Mouse (Mus musculus) liver, adult 2 months (tissue): Measurements from ENCODE around the gene Ntn1.

Experiments
- CTCF ChIP-seq: fragments of 200-500 bp; IDR thresholded peaks from 2 replicates; pipeline ENCODE4 v1.5.1; 2011; ENCODE audit warnings: low read depth, low read length, control low read depth
- POLR2A ChIP-seq: fragments of 200-500 bp; IDR thresholded peaks from 2 replicates; pipeline ENCODE4 v1.6.1; 2011; ENCODE audit warnings: low read length, control low read depth; ENCODE audit not compliant: insufficient read depth; ENCODE audit errors: extremely low read depth

DNA sequence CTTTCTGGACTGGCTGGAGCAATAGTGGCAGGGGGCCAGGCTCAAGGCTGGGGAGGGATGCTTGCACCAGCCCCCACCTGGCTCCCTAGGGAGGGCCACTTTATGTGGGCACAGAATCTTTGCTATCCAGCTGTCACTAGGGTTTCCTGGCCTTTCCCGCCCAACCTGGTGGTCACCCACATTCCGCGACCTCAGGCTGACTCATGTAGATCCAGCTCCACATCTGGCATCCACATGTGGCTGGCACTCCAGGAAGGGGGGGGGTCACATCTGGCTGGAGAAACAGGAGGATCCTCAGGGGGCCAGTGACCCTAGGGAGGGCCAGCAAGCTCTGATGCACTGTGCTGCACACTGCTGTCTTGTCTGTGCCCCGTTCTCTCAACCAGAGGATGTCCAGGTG lies 179.9 kb downstream of the Ntn1 start:
- no peak for TF ChIP-seq CTCF
- TF ChIP-seq POLR2A, result no peak
